Mouse (Mus musculus): ENCODE measurements around the gene Tcaim. TPM values are rescaled to one million over a fixed set of nuclear protein-coding genes. Genes with fewer than 3 reads are reported as not detected.

Gene Tcaim
- total and polyA plus RNA-seq, 3 experiments, result 2.7 to 3.6 TPM; not detected in 1

GRCm38 (mm10) chr9:122837680-122838079 lies 32.3 kb downstream of the Tcaim start:
- Histone ChIP-seq H3K36me3 (ENCODE audit: control insufficient read depth in 1 of 2, insufficient read depth in 2 of 2, low read length in 2 of 2) (no peaks in the 10 kb centered on the region), H3K4me1 (ENCODE audit: control insufficient read depth in 1 of 2, insufficient read depth in 2 of 2, low read length in 2 of 2) (no peaks in the 10 kb centered on the region), H3K27ac (ENCODE audit: control insufficient read depth, low read depth, low read length) (no peak overlapping the region), H3K9me3 (replicated peaks; ENCODE audit: insufficient read depth, low read length) (no peaks in the 10 kb centered on the region), H3K27me3 (ENCODE audit: control insufficient read depth in 1 of 2, insufficient read depth in 2 of 2, low read length in 2 of 2) (no peaks in the 10 kb centered on the region), H3K9ac (ENCODE audit: control insufficient read depth, low read depth, low read length, poor library complexity, severe bottlenecking) (no peak overlapping the region), H3K79me2 (ENCODE audit: control insufficient read depth, insufficient read depth, low read length, poor library complexity) (no peaks in the 10 kb centered on the region), H3K4me3 (ENCODE audit: control insufficient read depth in 1 of 2, insufficient read depth in 1 of 2, low read depth in 2 of 2, low read length in 2 of 2) (no peak overlapping the region)
- TF ChIP-seq CTCF (IDR thresholded peaks at IDR 0.05 in 2 of 3, conservative IDR thresholded peaks at IDR 0.05 in 1 of 3; ENCODE audit: control insufficient read depth in 1 of 3, insufficient read depth in 1 of 3, low read depth in 2 of 3, low read length in 3 of 3, poor library complexity in 1 of 3, severe bottlenecking in 1 of 3), result no peak; a peak in 1 of 6 replicates
- no peak for TF ChIP-seq TCF12 (IDR thresholded peaks at IDR 0.05; ENCODE audit: low read depth, low read length)
- TF ChIP-seq KAT2A (conservative IDR thresholded peaks at IDR 0.05; ENCODE audit: low read depth, low read length), result no peak
- no peak for TF ChIP-seq EP300 (IDR thresholded peaks at IDR 0.05; ENCODE audit: low read depth in 1 of 2, low read length in 2 of 2)
- TF ChIP-seq USF1 (IDR thresholded peaks at IDR 0.05; ENCODE audit: low read depth, low read length), result no peak
- TF ChIP-seq CHD2 (IDR thresholded peaks at IDR 0.05; ENCODE audit: low read length), result no peak
- no peak for TF ChIP-seq MEF2A (IDR thresholded peaks at IDR 0.05; ENCODE audit: extremely low read depth, insufficient replicate concordance, low read depth, low read length, poor library complexity, severe bottlenecking)
- TF ChIP-seq RAD21 (IDR thresholded peaks at IDR 0.05; ENCODE audit: low read depth, low read length), result no peak
- TF ChIP-seq ETS1 (IDR thresholded peaks at IDR 0.05; ENCODE audit: low read depth, low read length), result no peak
- DNase-seq (ENCODE audit: low read depth, low spot score), result no peak

- H3K4me1 ChIP-seq (ENCODE audit: control insufficient read depth in 1 of 2, insufficient read depth in 2 of 2, low read length in 2 of 2), result no peaks in the 10 kb centered on the region
- H3K9ac ChIP-seq (ENCODE audit: control insufficient read depth, low read depth, low read length, poor library complexity, severe bottlenecking), result no peak within 1 kb of the TSS
- no peak for TF ChIP-seq POLR2AphosphoS5 (IDR thresholded peaks at IDR 0.05; ENCODE audit: borderline replicate concordance, low read depth, low read length)
- TF ChIP-seq MAFK (IDR thresholded peaks at IDR 0.05; ENCODE audit: borderline replicate concordance, low read depth, low read length), result no peak
- no peak for TF ChIP-seq JUND (IDR thresholded peaks at IDR 0.05; ENCODE audit: low read depth, low read length)
- no peak for TF ChIP-seq USF1 (IDR thresholded peaks at IDR 0.05; ENCODE audit: low read depth, low read length)
- TF ChIP-seq TAL1 (IDR thresholded peaks at IDR 0.05; ENCODE audit: low read length), result no peak
- no peaks in the 10 kb centered on the region for H3K79me2 ChIP-seq (ENCODE audit: control insufficient read depth, insufficient read depth, low read length, poor library complexity)
- DNase-seq (ENCODE audit: low read depth, low spot score), result no peak
- H3K4me3 ChIP-seq (ENCODE audit: control insufficient read depth in 1 of 2, insufficient read depth in 1 of 2, low read depth in 2 of 2, low read length in 2 of 2), result no peak within 1 kb of the TSS
- H3K27me3 ChIP-seq (ENCODE audit: control insufficient read depth in 1 of 2, insufficient read depth in 2 of 2, low read length in 2 of 2), result no peaks in the 10 kb centered on the region
- H3K27ac ChIP-seq (ENCODE audit: control insufficient read depth, low read depth, low read length), result no peak within 1 kb of the TSS
- H3K36me3 ChIP-seq (ENCODE audit: control insufficient read depth in 1 of 2, insufficient read depth in 2 of 2, low read length in 2 of 2), result no peaks in the 10 kb centered on the region
- no peaks in the 10 kb centered on the region for H3K9me3 ChIP-seq (replicated peaks; ENCODE audit: insufficient read depth, low read length)
These were observed 38.4 kb downstream of the Tcaim start, which contains the start of gene Gm35549 for GRCm38 (mm10) chr9:122843760-122844159. Gene Gm35549, minus strand, starts transcription at chr9:122844035.

GRCm38 (mm10) chr9:122845621-122846020 lies 40.3 kb downstream of the Tcaim start:
- no peaks in the 10 kb centered on the region for H3K4me1 ChIP-seq (ENCODE audit: control insufficient read depth in 1 of 2, insufficient read depth in 2 of 2, low read length in 2 of 2)
- H3K9me3 ChIP-seq (replicated peaks; ENCODE audit: insufficient read depth, low read length), result no peaks in the 10 kb centered on the region
- H3K36me3 ChIP-seq (ENCODE audit: control insufficient read depth in 1 of 2, insufficient read depth in 2 of 2, low read length in 2 of 2), result peaks cover 0 to 2% of the 10 kb centered on the region in 2 experiments; a peak in 1 of 4 replicates
- no peaks in the 10 kb centered on the region for H3K79me2 ChIP-seq (ENCODE audit: control insufficient read depth, insufficient read depth, low read length, poor library complexity)
- no peak overlapping the region for H3K4me3 ChIP-seq (ENCODE audit: control insufficient read depth in 1 of 2, insufficient read depth in 1 of 2, low read depth in 2 of 2, low read length in 2 of 2)
- TF ChIP-seq MYC (IDR thresholded peaks at IDR 0.05; ENCODE audit: low read depth, low read length) (no peak), E2F4 (IDR thresholded peaks at IDR 0.05; ENCODE audit: borderline replicate concordance, low read depth, low read length) (no peak), ZMIZ1 (IDR thresholded peaks at IDR 0.05; ENCODE audit: low read depth, low read length) (no peak), SIN3A (IDR thresholded peaks at IDR 0.05; ENCODE audit: low read length) (no peak)
- H3K27me3 ChIP-seq (ENCODE audit: control insufficient read depth in 1 of 2, insufficient read depth in 2 of 2, low read length in 2 of 2), result no peaks in the 10 kb centered on the region
- no peak overlapping the region for H3K9ac ChIP-seq (ENCODE audit: control insufficient read depth, low read depth, low read length, poor library complexity, severe bottlenecking)
- DNase-seq (ENCODE audit: low read depth, low spot score), result no peak
- no peak overlapping the region for H3K27ac ChIP-seq (ENCODE audit: control insufficient read depth, low read depth, low read length)
